Mouse (Mus musculus) olfactory bulb, adult 2 months (tissue): ENCODE data around the gene Bmpr1b.

Experiments
- CTCF ChIP-seq: fragments of 200-500 bp; IDR thresholded peaks from 2 replicates; pipeline ENCODE4 v1.5.1; 2012; ENCODE audit warnings: low read depth, mild to moderate bottlenecking, low read length, moderate library complexity; ENCODE audit not compliant: insufficient read depth
- POLR2A ChIP-seq: fragments of 200-500 bp; IDR thresholded peaks from 2 replicates; pipeline ENCODE4 v1.6.1; 2012; ENCODE audit warnings: mild to moderate bottlenecking, low read depth, low read length, moderate library complexity; ENCODE audit not compliant: insufficient read depth

DNA sequence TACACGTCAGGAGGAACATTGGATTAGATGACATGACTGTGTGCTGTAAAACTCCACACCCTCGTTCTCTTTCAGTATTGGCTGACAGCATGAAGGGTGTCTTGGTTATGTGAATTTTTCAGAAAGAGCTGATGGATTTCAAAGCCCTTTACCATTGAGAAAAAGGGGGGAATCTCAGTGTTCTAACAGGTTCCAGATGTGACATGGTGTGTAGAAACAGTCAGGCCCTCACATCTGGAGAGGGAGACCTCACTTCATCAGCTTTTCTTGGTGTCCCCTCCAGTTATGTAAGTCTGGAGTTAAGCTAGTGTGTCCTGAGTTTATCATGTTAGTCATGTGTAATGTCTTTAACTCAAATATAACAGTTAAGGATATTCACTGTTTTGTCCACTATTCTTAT is 43.6 kb upstream of the Bmpr1b start:
- TF ChIP-seq CTCF: no peak
- TF ChIP-seq POLR2A: no peak
